Mouse (Mus musculus): ENCODE measurements around the gene Gm11397.
"Not testable (repeated sequence)": the region's sequence is repeated elsewhere in the genome, so short reads cannot be mapped to it uniquely, and the experiment has no call there.

Gm11397 gene
- long read RNA-seq, experiment 1: 0 reads
- long read RNA-seq, experiment 2: 0 reads

DNA sequence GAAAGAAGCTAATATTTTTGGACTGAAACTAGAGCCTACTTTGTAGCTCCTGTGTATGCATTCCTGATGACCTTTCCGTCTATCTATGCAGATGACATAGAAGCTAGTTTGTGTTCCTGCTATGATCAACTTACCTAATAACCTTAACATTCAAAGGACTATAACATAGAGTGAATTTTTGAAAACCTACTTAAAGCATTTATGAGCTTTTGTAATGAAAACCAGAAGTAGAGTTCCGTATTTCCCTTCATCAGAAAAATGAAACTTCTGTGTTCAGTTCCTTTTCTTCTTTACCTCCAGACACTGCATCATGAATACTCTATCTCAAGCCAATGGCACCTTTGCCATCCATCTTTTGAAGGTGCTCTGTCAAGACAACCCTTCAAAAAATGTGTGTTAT, at the start of gene Gm11397:
TSS of gene Gm11397 (plus strand) at position 301 of the 400 bp plus-strand sequence.
- intact Hi-C loops (cut with DNase I): not testable (repeated sequence)

- intact Hi-C loops (cut with DNase I): not testable (repeated sequence)
Measured at GRCm38 (mm10) chr13:33356666-33357065, 38.9 kb upstream of the Gm11397 start.

DNA sequence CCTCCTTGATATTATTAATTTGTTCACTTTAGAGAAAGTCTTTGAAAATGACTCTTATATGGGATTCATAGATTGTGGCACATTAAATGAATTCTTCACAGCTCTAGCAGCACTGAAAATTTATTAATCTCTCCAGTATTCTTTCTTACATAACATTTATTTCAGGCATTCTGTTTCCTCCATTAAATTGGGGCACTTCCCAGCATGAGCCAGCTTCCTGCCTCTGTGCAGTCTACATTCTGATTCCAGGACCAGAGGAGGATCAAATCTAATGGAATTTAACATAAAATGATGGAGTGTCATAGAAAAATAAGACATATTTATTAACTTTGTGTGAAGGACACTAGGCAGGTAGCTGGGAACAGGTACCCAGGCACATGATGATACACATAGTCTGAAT, 37.2 kb downstream of the Gm11397 start:
- intact Hi-C loops (cut with DNase I): not testable (repeated sequence)

Data from adrenal gland (tissue).